Comparison of ENCODE assay signal across 16 mouse cellular contexts in genomic region chr11:73036077-73036476, GRCm38 (mm10). TPM values are rescaled to one million over a fixed set of nuclear protein-coding genes. Genes with fewer than 3 reads are reported as not detected.
"Had no signal": no experiment of that assay in that cellular context is flagged by ENCODE, and none has a peak within 500 bp of the region (broad histone marks: within the 10 kb centered on the region; RNA-seq: fewer than 3 reads in every experiment).

No protein-coding gene starts in this region.

- H3K27me3 ChIP-seq: liver, embryonic 13.5 days; neural tube, embryonic 12.5 days had no signal

- H3K9me3 ChIP-seq: liver, embryonic 13.5 days; neural tube, embryonic 12.5 days had no signal

- H3K27ac ChIP-seq: left cerebral cortex, adult 2 months; liver, embryonic 13.5 days; neural tube, embryonic 12.5 days had no signal

- H3K36me3 ChIP-seq: liver, embryonic 13.5 days; neural tube, embryonic 12.5 days had no signal

- H3K4me2 ChIP-seq: liver, embryonic 13.5 days; midbrain, embryonic 11.5 days; neural tube, embryonic 12.5 days had no signal

- H3K9ac ChIP-seq: liver, embryonic 13.5 days had no signal

- H3K4me3 ChIP-seq: left cerebral cortex, adult 2 months; liver, embryonic 13.5 days; neural tube, embryonic 12.5 days had no signal

- DNase-seq: kidney, adult 9 months; kidney, postnatal 14 days; layer of hippocampus, postnatal 36 days; liver, embryonic 13.5 days; lung, adult 2 months; lung, postnatal 14 days; lung, postnatal 4 days; midbrain, embryonic 14.5 days; right cerebral cortex, postnatal 25 days; spleen, adult 18-20 months; thymus, adult 18-20 months; thymus, postnatal 36 days had no signal

RNA-seq across cellular contexts. Expression of gene Itgae, which starts 54.3 kb away (rescaled TPM):
- total RNA-seq: left cerebral cortex, adult 2 months; midbrain, postnatal 0 days had no signal
